Mouse (Mus musculus) lung, embryonic 14.5 days (tissue): ENCODE data around the gene Fmo1. TPM values are rescaled to one million over a fixed set of nuclear protein-coding genes. Genes with fewer than 3 reads are reported as not detected.

Experiments
- ATAC-seq: fragments of 200-750 bp; cut with Nextera tagmentation; 2 replicates; pipeline ENCODE4 v1.8.0; 2017; ENCODE audit warnings: mild to moderate bottlenecking, moderate TSS enrichment, moderate library complexity; ENCODE audit not compliant: insufficient read depth
- DNase-seq: peaks from one replicate; pipeline ENCODE4 v3.0.0-alpha.2; 2015
- H3K27ac ChIP-seq: fragments of 300-500 bp; sonication (generic); 2 replicates; pipeline ENCODE4 v1.5.1; 2014; ENCODE audit warnings: low read depth, mild to moderate bottlenecking, moderate library complexity
- H3K27me3 ChIP-seq: fragments of 300-500 bp; sonication (generic); 2 replicates; pipeline ENCODE4 v1.6.1; 2014; ENCODE audit warnings: low read length, control low read depth; ENCODE audit not compliant: insufficient read depth
- H3K36me3 ChIP-seq: fragments of 300-500 bp; sonication (generic); 2 replicates; pipeline ENCODE4 v1.6.1; 2014; ENCODE audit warnings: control low read depth; ENCODE audit not compliant: insufficient read depth
- H3K4me1 ChIP-seq: fragments of 300-500 bp; sonication (generic); 2 replicates; pipeline ENCODE4 v1.6.1; 2014; ENCODE audit warnings: antibody characterized with exemption, control low read depth; ENCODE audit not compliant: insufficient read depth
- H3K4me2 ChIP-seq: fragments of 300-500 bp; sonication (generic); 2 replicates; pipeline ENCODE4 v1.6.1; 2014; ENCODE audit warnings: mild to moderate bottlenecking
- H3K4me3 ChIP-seq: fragments of 300-500 bp; sonication (generic); 2 replicates; pipeline ENCODE4 v1.5.1; 2014; ENCODE audit warnings: low read depth, low read length
- H3K9ac ChIP-seq: fragments of 300-500 bp; sonication (generic); 2 replicates; pipeline ENCODE4 v1.6.1; 2014
- H3K9me3 ChIP-seq: fragments of 300-500 bp; sonication (generic); 2 replicates; pipeline ENCODE4 v1.6.1; 2016; ENCODE audit warnings: low read depth, low read length, control low read depth
- CTCF ChIP-seq: IDR thresholded peaks from 2 replicates; pipeline ENCODE4 v1.5.1; 2016; ENCODE audit warnings: antibody characterized with exemption, low read depth
- WGBS: fragments of 180-500 bp; shearing (Covaris S2); extraction: QIAGEN DNeasy Blood & Tissue Kit; methylation state at CpG from one replicate; pipeline ENCODE4 v1.1.7; 2014; 5-methylcytosine and 5-hydroxymethylcytosine counted together
- polyA plus RNA-seq: library from polyadenylated mRNA; unstranded; fragments of >200 nt; fragmentation: Nextera tagmentation; extraction: Ambion mirVana; gene quantifications from 2 replicates; pipeline ENCODE4 v1.2.1, GENCODE M21; 2014

Fmo1 gene
- polyA plus RNA-seq, 1 experiment from 2014 or later = 3.4 TPM

- Histone ChIP-seq H3K27me3 (no peaks in the 10 kb centered on the region), H3K27ac (peak overlapping the region; percentile 30; the same call in 1 of the 2 replicates), H3K36me3 (no peaks in the 10 kb centered on the region), H3K4me2 (no peak overlapping the region), H3K4me3 (no peak overlapping the region), H3K4me1 (peaks cover 7% of the 10 kb centered on the region; the same call in 1 of the 2 replicates), H3K9me3 (no peaks in the 10 kb centered on the region), H3K9ac (no peak overlapping the region)
- no peak for TF ChIP-seq CTCF
- WGBS = 22% methylated on average over 9 of the region's 9 CpGs
- ATAC-seq = peak; percentile 59; the same call in 1 of the 2 replicates
- peak; percentile 57 for DNase-seq
Observed at GRCm38 (mm10) chr1:162871701-162872311, 5.4 kb upstream of the Fmo1 start.

DNA sequence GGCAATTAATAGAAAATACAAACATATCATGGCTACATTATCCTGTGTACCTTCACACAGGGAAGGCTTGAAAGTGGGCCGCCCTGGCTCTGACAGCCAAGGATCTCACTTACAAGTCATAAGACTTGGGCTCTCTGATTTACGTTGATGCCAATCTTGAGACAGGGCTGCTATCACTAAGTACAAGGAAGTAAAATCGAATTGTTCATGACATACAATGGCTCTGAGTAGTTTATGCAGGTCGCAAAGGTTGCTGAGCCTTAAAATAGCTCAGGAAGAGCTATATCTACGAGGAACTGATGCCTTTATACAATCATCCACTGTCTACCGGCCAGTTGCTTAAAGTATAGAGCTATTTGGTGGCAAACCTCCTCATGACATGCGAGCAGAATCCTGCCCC lies 4.6 kb upstream of the Fmo1 start:
- TF ChIP-seq CTCF = no peak
- ATAC-seq (no peak), DNase-seq (no peak)
- no peaks in the 10 kb centered on the region for H3K27me3 ChIP-seq
- 76% methylated on average over 7 of the region's 7 CpGs for WGBS
- no peaks in the 10 kb centered on the region for H3K9me3 ChIP-seq
- no peak overlapping the region for H3K4me3 ChIP-seq
- no peak overlapping the region for H3K9ac ChIP-seq
- peaks cover 7% of the 10 kb centered on the region; the same call in 1 of the 2 replicates for H3K4me1 ChIP-seq
- no peak overlapping the region for H3K27ac ChIP-seq
- no peak overlapping the region for H3K4me2 ChIP-seq
- H3K36me3 ChIP-seq = no peaks in the 10 kb centered on the region

- H3K27ac ChIP-seq = no peak overlapping the region
- WGBS = 63% methylated on average over 4 of the region's 4 CpGs
- no peak for TF ChIP-seq CTCF
- DNase-seq = peak; percentile 24
- H3K4me3 ChIP-seq = no peak overlapping the region
- H3K27me3 ChIP-seq = no peaks in the 10 kb centered on the region
- H3K4me2 ChIP-seq = no peak overlapping the region
- peaks cover 7% of the 10 kb centered on the region; the same call in 1 of the 2 replicates for H3K4me1 ChIP-seq
- H3K36me3 ChIP-seq = no peaks in the 10 kb centered on the region
- ATAC-seq = no peak
- H3K9me3 ChIP-seq = no peaks in the 10 kb centered on the region
- no peak overlapping the region for H3K9ac ChIP-seq
Observed at GRCm38 (mm10) chr1:162867396-162867795, 986 bp upstream of the Fmo1 start.

DNA sequence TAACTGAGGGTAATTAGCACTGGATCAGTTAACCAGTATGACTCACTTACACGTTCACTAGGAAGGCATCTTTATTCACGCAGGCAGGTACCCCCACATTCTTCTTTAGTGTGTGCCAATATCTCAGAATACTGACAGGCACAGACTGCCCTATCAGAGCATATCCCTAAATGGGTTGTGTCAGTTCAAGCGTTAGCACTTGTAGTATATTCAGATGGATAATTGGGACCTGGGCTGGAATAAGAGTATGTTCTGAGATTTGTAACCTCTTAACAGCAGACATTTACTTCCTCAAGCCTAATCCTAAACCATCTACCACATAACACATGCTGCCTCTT lies 948 bp downstream of the Fmo1 start:
- H3K36me3 ChIP-seq = no peaks in the 10 kb centered on the region
- DNase-seq = no peak
- H3K4me1 ChIP-seq = no peaks in the 10 kb centered on the region
- no peak for TF ChIP-seq CTCF
- no peak overlapping the region for H3K4me3 ChIP-seq
- H3K9me3 ChIP-seq = no peaks in the 10 kb centered on the region
- H3K27me3 ChIP-seq = no peaks in the 10 kb centered on the region
- ATAC-seq = no peak
- H3K4me2 ChIP-seq = no peak overlapping the region
- no peak overlapping the region for H3K27ac ChIP-seq
- WGBS = 67% methylated on average over 3 of the region's 3 CpGs
- H3K9ac ChIP-seq = no peak overlapping the region

DNA sequence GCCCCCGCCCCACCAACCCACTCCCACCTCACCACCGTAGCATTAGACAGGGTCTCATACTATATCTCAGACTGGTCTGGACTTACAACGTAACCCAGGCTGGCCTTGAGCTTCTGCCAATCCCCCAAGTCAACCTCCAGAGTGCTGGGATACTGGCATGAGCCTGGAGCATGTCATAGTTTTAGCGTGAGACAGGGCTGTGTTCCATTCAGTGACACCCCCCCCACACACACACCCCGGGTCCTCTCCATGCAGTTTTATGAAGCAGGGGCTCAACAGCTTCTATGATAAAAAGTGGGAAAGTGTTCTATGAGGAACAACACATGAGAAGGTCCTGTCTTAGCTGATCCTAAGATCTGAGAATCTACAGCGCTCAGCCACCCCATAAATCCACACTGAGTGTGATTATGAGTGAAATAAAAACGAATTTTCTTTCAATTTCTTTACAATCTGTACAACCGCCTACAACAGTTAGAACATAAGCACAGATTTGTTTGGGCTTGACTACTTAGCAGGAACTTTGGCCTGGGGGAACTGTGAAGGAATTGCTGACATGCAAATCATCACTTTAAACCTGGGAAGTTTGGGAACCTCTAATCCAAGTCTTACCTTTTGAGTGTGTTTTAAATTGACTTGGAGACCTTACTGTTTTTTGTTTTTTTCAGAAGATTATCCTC lies 1.5 kb downstream of the Fmo1 start:
- WGBS = 52% methylated on average over 8 of the region's 8 CpGs
- DNase-seq (peak; percentile 78), ATAC-seq (peak; percentile 87)
- H3K36me3 ChIP-seq = no peaks in the 10 kb centered on the region
- TF ChIP-seq CTCF = no peak
- no peak overlapping the region for H3K4me3 ChIP-seq
- H3K27me3 ChIP-seq = no peaks in the 10 kb centered on the region
- no peaks in the 10 kb centered on the region for H3K9me3 ChIP-seq
- H3K4me2 ChIP-seq = no peak overlapping the region
- H3K9ac ChIP-seq = no peak overlapping the region
- H3K4me1 ChIP-seq = no peaks in the 10 kb centered on the region
- H3K27ac ChIP-seq = no peak overlapping the region

DNA sequence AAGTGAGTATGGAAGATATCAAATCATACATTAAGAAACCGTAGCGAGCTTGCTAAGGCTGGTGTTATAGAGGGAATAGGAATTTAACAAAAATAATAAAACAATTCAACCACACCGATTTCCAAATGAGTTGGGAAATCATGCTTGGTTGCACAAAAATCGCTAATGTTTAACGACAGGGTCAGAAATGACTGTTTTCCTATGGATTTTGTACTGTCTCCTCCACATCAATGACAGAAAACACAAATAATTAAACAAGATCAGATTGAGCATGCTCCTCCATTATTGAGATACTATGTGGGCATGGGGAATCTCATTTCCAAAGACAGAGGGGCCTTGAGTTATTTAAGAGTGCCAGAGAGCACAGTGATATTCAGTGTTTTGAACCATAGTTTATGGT lies 2.1 kb downstream of the Fmo1 start:
- 91% methylated on average over 5 of the region's 5 CpGs for WGBS
- Histone ChIP-seq H3K27me3 (no peaks in the 10 kb centered on the region), H3K4me2 (no peak overlapping the region), H3K36me3 (no peaks in the 10 kb centered on the region), H3K27ac (no peak overlapping the region), H3K4me1 (no peaks in the 10 kb centered on the region), H3K9ac (no peak overlapping the region), H3K9me3 (no peaks in the 10 kb centered on the region), H3K4me3 (no peak overlapping the region)
- ATAC-seq = no peak
- no peak for DNase-seq
- no peak for TF ChIP-seq CTCF

DNA sequence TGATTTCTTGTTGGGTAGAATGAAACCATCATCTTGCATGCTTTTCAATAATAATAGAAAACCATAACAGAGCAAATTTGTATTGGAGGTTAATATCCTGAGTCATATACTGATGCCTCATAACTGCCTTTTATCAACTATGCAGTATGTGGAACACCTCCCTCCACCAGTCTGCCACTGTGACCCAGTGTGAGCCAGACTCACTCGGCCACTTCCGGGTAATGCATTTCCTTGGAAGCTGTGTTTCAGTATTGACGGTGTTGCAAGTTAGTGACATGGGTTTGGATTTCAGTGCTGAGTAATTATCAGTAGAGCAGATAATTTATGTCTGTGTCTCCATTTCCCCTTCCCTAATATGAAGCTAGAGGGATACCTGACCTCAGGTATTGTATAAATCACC lies 2.8 kb downstream of the Fmo1 start:
- H3K4me1 ChIP-seq = no peaks in the 10 kb centered on the region
- WGBS = 83% methylated on average over 3 of the region's 3 CpGs
- no peak overlapping the region for H3K27ac ChIP-seq
- no peaks in the 10 kb centered on the region for H3K27me3 ChIP-seq
- H3K4me3 ChIP-seq = no peak overlapping the region
- TF ChIP-seq CTCF = no peak
- DNase-seq (no peak), ATAC-seq (no peak)
- no peaks in the 10 kb centered on the region for H3K36me3 ChIP-seq
- no peak overlapping the region for H3K4me2 ChIP-seq
- H3K9me3 ChIP-seq = no peaks in the 10 kb centered on the region
- no peak overlapping the region for H3K9ac ChIP-seq
